Mouse (Mus musculus): ENCODE measurements around the gene Robo1.

Gene Robo1

DNA sequence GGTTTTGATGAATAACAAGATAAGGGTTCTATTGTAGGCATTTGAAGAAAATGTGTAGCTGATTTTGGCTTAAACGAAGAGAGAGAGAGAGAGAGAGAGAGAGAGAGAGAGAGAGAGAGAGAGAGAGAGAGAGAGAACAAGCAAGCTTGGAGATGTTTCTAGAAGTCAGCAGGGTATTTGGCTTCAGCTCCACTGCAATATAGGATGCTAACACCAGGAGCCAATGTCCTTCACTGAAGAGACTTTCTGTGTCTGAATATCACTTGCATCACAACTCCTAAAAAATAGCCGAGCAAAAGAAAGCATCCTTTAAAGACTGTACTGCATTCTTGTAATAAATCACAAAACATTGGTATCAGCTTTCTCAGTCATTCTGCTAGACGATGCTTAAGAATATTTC, 503.8 kb downstream of the Robo1 start:
- no peak for DNase-seq (ENCODE audit: low read depth, low spot score)

DNA sequence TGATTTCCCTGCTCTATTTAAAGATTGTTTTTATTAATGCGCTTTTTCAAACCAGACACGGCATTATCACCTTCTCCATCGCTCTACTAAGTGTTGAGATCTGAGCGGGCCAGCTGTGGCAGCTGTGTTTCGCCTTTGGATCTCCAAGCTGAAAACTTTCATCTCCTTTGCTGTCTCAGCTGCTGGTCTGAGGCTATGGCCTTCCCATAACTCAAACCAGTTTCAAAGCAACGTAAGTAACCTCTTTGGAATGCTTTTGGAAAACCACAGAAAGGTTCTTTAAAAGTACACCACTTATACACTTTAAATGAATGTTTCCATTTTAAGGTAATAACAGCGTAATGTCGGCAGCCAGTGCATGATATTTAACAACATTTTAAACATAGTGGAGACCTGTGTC, 520.3 kb downstream of the Robo1 start:
- no peak for DNase-seq (ENCODE audit: low read depth, low spot score)

DNA sequence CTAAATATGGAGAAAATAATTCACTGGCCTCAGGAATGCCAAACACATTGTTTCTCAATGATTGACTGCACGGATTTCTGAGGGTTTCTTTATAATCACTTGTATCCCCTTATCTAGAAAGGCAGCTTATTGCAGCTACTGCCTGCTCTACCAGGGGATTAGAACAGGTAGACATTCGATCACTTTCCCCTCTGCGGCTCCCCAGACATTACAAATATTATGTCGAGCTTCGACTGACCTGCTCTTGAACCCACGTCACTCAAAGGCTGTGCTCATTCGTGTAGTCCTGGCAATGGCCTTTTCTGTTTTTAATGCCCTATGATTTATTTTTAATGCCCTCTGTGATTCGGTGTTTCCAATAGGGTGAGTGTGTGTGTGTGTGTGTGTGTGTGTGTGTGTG, 521.4 kb downstream of the Robo1 start:
- DNase-seq (ENCODE audit: low read depth, low spot score) = no peak

DNA sequence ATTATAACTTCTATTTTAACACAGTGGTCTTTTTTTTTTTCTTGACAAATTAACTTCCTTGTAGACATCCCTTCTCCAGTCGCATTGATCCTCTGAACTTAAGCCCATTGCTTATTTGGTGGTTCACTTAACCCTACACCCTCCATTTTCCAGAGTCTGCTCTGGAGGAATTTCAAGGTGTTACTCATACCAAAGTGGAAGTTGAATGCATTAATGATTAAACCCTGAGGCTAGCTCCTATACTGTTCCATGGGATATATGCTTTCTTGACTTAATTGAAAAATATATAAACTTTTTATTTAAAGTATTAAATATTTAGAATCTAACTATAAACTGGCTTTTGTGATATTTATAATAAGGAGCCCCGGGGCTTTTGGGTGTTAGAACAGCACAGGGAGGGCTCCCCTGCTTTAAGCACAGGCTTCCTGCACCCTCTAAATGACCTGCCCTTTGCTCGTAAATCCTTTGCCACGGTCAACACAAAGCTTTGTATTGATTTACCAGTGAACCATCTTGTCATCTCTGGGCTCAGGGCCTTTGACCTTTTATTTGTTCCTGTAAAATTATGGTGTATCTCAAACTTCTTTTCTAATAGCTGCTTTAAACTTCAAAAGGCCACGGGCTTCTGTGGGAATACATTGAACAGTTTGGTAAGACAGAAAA, 522.4 kb downstream of the Robo1 start:
- DNase-seq (ENCODE audit: low read depth, low spot score) = no peak

DNA sequence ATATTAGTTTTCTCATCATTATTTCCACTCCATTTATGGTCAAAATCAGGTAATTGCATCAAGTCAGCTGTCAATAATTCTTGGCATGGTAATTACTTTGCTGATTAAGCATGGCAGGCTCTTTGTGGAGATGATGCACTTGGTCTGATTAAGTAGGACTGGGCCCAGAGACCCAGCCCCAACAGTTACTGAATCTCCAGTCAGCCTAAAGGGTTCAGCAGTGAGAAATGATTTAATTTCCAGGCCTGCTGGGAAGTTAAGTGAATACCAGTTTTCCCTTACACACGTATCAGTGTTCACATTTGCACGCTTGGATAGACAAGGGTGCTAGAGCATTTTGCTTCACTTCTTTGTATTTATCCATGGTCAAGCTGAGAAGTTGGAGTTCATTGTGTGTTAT, 526.2 kb downstream of the Robo1 start:
- DNase-seq (ENCODE audit: low read depth, low spot score) = no peak

DNA sequence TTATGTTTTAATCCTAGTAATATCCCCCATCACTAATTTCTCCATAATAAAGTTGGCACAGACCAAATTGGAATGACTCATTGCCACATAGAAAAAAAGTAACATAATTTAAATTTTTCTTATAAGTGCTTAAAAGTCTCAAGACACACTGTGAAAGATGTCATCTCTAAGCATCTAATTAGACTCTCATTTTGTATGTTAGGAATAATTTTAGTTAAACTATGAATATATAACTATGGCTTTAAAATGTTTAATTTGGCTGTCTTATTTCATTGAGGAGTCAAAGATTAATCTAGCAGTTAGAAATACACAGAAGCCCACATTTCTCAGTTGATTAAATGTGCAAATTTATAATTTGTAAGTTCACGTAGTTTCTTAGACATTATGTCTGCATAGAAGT, 530.9 kb downstream of the Robo1 start:
- no peak for DNase-seq (ENCODE audit: low read depth, low spot score)

DNA sequence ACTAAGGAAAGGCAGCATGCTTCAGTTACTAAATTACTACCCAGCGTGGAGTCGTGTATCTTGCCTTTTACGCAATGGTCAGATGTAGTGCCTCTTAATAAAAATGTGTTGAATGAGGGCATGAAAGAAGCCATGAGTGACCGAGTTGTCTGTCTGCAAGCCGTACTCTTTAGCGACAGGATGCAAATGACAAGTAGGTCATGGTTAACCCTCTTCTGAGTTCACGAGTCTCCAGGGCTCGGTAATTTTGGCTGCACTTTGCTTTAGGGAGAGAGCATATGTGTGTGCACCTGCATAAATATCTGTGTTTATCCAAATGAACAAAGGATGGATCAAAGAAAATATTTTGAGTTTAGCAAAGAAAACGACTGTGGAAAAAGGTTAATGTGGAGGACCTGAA, 533.0 kb downstream of the Robo1 start:
- no peak for DNase-seq (ENCODE audit: low read depth, low spot score)

DNA sequence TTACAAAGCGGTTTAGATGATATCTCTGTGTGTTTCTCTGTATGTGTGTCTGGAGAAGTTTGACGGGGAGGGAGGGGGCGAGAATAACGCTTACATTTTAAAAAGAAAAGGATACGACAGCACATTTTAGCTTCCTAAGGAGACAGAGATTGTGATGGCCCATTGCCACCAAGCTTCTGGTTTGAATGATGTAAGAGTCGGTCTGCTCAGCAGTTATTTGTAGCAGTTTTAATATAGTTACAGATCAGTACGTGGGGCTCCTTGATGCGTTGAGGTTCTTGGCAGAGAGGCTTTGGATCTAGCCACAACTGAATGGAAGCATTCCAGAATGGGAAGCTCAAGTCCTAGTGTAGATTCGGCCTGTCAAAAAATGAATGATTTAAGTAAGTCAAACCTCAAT, 546.0 kb downstream of the Robo1 start:
- DNase-seq (ENCODE audit: low read depth, low spot score) = peak; percentile 16

DNA sequence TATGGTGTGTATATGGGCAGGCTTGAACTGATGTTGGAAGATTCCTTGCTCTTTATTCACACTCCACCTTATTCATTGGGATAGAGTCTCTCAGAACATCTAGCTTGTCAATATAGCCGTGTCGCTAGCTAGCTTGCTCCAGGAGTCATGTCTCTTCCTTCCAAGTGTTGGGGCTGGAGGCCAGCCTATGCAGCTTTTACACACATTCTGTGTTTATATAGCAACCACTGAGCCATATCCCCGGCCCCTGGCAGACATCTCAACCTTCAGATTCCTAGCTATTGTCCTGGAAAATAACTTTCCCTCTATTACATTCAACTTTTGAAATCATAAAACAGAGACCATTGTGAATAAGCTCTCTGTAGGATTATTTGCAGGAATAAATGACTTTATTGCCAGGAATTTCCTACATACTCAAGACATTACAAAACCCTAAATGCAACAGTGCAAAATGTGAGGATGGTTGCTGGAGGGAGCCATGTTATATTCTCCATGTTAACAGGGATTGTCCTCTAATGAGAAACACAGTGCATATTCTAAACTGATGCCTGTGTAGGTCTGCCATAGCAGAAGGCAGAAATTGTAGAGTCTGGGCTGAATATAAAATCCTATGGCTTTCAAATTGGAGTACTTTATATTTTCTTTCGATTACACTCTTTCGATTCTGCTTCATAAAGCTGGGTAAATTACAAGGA, 546.9 kb downstream of the Robo1 start:
- DNase-seq (ENCODE audit: low read depth, low spot score) = no peak

DNA sequence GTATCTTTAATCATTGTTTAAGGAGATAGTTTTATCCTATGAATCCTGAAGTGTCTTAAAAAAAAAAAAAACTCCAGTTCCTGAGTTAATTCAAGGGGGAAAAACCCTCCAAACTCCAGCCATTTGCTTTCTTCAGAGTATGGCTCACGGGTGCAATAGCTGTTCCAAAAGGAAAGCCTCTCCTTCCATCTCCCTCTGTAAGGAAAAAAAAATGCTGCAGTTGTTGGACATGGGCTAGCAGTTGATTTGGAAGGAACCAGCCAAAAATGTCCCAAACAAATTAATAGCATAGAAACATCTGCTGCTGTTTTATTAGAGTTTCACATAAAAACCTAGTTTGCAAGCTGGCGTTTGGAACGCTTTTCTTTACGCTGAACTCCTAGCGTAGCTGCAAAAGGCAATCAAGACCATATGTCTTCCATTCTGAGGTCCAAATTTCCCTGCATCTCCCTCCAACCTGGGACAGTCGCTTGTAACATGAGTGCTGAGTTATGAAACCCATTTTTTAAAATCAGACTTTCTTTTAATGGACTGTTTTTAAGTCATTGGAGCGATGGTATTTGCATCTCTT, 553.7 kb downstream of the Robo1 start:
- DNase-seq (ENCODE audit: low read depth, low spot score) = peak; percentile 11

DNA sequence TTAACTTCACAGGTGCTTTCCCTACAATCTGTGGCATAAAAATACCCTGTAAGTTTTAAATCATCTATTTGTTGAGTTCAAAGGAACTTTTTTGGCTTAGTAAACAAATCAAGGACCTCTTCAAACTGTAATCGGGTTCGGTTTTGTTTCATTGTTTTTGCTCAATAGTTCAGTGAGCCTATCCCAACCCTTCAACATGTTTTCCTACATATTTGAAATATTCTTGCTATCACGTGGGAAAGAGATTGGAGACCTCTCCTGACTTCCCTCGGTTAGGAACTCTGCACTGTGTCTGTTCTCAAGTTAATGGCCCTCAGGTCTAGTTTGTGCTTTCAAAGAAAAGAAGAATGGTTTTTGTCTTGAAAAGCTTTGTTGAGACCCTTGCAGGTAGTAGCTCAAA, 557.9 kb downstream of the Robo1 start:
- no peak for DNase-seq (ENCODE audit: low read depth, low spot score)

DNA sequence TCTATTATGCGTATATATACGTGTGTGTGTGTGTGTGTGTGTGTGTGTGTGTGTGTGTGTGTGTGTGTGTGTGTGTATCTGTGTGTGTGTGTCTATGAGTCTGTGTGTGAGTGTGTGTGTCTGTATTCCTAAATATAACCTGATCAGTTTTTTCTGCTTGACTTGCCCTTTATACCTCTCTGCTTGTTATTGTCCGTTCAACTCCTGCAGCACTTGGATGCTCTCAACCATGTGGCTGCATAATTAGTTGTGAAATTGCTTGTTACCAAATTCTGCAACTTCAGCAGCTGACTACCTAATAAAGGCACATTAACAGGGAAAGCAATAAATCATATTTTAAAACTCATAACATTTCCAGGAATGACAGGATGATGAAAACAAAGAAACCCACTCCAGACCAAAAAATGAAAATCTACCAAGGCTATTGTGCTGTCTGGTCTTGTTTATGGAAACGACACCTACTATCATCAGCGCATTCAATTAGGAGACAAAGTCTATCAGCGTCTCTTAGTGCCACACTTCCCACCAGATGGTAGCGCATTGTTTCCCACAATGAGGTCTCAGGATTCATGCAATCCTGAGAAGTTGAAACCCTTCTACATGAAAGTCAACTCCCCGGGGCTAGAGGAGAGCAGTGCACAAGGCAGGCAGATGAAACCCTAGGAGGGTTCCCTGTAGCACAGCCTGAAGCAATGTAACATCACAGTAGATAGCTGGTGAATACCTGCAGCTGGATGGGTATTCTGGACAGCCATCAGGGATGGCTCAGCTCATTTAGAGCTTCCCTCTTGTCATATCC, 567.0 kb downstream of the Robo1 start:
- no peak for DNase-seq (ENCODE audit: low read depth, low spot score)

DNA sequence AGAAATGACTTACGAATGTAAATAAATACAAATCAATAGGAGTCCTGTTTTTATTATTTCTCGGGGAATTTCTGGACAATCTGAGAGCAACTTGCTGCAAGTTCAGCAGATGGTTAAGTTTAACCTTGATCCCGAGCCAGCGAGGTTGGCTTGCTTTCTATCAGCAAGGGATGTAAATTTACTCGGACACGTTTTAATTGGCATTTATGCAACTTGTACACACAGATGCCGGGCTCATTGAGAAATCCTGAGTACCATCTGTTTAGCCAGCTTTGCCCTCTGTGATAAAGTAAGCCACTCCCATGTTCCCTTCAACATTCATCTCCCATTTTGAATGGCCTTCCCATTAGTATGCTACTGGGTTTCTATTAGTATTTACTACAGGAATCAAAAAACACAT, 580.0 kb downstream of the Robo1 start:
- DNase-seq (ENCODE audit: low read depth, low spot score) = no peak

DNA sequence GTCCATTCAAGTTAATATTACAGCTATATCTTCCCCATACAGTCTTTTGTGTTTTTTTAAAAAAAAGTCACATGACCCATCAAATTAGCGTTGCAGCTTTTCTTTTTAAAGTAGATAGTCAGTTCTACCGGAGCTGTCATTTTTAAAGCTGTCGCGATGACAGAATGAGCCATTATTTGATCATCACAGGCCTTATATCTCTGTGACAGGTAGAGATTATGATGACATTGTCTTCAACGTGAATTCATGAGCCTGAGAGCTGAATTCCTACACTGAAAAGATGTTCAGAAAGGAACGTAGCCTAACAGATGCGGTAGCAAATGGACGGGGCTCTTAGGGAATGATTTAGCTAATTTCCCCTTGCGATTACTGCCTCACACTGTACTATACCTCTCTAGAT, 581.3 kb downstream of the Robo1 start:
- DNase-seq (ENCODE audit: low read depth, low spot score) = no peak

DNA sequence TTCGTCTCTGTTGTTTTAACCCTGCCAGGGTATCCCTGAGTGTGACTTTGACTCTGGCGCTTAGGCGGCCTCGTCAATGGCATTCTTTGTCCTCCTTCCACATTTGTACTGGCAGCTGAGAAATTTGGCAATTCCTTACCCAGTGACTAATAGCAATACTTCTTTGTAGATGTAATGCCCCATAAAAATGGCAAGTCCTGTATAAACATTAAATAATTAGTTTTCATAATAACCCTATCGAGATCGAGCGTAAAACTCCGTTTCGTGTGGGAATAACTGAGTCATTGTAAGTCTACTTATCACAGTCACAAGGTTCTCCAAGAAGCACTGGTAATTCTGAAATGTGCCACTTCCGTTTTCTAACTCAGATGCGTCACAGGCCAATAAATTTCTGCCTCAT, 589.0 kb downstream of the Robo1 start:
- DNase-seq (ENCODE audit: low read depth, low spot score) = peak; percentile 7

DNA sequence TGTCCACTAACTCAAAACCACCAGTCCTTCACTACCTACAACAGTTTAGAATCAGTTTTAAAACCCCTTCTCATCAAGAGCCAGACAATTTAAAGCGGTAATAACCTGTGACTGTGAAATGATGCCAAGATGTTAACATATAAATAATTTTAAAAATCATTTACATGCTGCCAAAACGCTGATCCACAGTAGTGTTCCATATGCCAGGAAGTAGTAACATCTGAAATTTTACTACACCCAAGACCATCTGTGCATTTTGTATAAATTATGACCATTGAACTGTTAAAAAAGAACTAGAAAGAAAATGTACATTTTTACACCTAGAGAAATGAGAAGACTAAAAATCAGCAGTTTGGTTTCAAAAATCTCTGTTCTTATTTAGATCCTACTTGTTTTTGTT, 600.8 kb downstream of the Robo1 start:
- no peak for DNase-seq (ENCODE audit: low read depth, low spot score)

DNA sequence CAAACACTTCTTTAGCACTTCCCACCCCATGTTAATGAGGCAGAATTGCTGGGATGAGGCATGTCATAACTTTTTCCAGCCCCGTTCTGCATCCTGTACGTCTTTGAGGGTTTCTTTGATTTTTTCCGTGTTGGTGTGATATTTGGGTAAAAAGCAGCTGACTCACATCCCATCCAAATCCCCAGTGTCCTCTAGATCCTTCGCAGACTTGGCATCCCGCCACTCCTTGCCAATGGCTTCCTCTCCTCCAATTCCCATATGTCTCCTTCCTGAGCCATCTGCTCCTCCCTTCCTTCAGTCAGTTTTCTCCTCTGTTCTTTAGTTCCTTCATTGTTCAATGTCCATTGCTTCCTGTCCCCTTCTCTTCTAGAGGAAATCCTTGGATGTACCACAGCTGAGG, 605.0 kb downstream of the Robo1 start:
- DNase-seq (ENCODE audit: low read depth, low spot score) = no peak

DNA sequence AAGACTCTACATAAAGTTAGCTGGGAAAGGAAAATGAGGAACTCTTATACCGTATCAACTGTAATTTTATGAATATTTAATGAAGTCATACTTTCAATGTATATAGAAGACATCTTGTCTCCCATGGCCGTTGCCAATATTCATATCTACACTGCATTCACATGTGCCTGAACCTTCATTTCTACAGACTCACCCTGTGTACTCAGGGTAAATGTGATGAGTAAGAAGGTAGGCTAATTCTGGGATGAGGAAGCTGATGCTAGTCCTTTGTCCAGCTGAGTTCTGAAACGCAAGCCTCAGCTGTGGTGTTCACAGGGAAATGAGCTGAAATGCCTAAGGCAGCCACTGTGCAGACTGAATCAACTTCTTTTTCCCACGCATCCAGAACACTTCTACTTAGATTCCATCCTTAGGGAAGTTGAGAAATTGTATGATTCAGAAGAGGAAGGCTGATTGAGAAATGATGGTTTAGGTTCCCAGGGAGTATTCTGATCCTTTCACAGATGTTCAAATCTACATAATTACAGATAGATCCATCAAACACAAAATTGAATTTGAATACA, 606.0 kb downstream of the Robo1 start:
- DNase-seq (ENCODE audit: low read depth, low spot score) = no peak

DNA sequence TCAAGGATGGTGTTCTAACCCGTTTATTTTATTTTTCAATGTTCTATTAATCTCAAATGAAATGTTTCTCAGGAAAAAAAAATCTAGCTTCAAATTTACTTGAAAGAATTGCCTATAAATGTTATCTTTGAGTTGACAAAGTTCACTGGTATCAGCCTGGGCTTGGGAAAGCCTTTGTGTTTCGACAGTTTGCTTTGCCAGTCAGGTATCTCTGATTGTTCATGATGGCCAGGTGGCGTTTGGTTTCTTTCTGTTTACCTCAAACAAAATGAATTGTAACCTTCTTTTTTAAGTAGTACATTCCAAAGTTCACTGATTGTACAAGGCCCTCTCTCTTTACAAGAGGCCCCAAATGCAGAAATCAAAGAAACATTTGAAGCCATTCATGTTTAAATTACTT, 611.9 kb downstream of the Robo1 start:
- no peak for DNase-seq (ENCODE audit: low read depth, low spot score)

DNA sequence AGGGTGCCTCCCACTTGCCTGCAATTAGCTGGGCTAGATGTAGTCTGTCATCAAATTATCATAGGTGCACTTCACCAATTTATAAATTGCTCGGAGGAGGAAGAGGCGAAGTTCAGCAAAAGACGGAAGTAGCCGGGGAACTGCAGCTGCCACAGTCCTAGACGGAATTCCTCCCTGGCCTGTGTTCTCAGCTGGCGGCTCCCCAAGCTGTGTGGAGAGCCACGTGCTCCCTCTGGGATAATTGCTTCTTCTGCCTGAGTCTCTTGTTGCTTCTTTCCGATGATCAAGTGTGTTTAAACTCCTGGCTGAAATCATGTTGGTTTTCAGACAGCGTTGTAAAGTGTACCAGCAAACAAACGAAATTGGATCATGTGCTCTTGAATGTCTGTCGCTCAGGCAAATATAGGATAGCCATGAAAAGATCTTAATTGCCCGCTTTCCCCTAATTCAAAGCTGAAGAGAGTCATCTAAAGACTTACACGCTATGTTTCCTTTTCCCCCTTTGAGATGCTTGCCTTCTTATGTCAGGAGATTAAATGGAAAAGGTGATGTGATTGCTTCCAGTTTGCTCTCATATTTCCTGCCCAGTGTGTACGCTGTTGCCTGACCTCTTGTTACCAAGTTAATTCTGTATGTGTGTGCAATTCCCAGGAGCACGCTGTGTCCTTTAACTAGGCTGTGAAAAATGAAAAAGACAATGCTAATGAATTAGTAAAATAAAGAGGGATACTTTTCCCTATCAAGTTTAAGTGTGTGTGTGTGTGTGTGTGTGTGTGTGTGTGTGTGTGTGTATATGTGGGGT, 616.5 kb downstream of the Robo1 start:
- peak; percentile 65 for DNase-seq (ENCODE audit: low read depth, low spot score)

DNA sequence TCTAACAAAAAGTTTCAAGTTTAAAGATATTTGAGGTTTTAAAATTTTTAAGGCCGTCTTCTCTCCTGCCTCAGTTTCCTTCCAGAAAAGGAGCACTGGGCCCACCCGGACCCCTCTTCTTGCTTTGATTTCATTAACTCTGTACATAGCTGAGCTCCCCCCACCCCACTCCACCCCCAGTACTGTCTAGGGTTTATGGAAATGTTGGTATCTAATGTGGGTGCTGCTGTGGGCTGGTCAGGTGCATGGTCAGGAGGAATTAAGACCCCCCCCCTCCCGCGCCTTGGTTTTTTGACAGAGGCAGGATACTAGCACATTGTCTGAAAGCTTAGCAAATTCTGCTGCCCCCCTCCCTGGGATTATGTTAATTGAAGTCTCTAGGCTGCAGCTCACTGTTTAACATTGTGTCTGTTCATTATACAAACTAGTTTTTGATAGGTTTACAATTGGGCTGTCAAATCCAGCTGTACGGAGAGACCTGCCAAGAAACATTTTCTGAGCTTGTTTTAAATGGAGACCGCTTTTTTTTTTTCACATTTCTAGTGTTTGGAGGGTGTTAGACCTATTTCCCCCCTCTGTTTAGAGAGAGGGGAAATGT, 620.5 kb downstream of the Robo1 start:
- no peak for DNase-seq (ENCODE audit: low read depth, low spot score)
